Mouse (Mus musculus): ENCODE measurements at regions not wholly inside any gene's neighbourhood (a gene's known extent, or its start where the extent isn't known, plus 50 kb on each side); places are given as distances from the start of the nearest gene placed in this dataset.
A peak's percentile ranks its signal among the peaks of the same experiment; 100 is the strongest.

DNA sequence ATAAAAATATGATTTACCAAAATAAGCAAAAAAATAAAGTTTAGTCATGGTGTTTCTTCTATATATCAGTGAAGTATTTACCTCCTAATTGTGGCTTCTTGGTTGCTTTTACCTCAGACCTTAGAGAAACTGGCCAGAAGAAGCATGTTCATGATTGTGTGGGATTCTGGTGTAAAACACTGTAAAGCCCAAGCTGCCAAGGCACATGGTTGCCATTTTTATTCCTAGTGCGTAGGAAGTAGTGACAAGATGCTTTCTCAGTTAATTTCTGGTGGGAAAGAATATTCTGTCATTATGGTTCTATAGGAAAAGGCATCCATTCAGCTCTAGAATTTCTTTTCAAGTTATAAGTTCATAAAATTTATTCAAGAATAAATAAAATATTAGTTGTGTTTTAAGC is 805.2 kb downstream of the Olfm4 start:
- no peak overlapping the region for H3K4me3 ChIP-seq (replicated peaks)
- H3K9me3 ChIP-seq = no peaks in the 10 kb centered on the region
- no peaks in the 10 kb centered on the region for H3K36me3 ChIP-seq (replicated peaks)
- no peak overlapping the region for H3K27ac ChIP-seq
- H3K27me3 ChIP-seq = no peaks in the 10 kb centered on the region
- H3K4me2 ChIP-seq = no peak overlapping the region
- no peak overlapping the region for H3K9ac ChIP-seq
- no peak for ATAC-seq (ENCODE audit: low FRiP score)
- WGBS = 91% methylated on average over 1 of the region's 1 CpGs
- no peaks in the 10 kb centered on the region for H3K4me1 ChIP-seq

DNA sequence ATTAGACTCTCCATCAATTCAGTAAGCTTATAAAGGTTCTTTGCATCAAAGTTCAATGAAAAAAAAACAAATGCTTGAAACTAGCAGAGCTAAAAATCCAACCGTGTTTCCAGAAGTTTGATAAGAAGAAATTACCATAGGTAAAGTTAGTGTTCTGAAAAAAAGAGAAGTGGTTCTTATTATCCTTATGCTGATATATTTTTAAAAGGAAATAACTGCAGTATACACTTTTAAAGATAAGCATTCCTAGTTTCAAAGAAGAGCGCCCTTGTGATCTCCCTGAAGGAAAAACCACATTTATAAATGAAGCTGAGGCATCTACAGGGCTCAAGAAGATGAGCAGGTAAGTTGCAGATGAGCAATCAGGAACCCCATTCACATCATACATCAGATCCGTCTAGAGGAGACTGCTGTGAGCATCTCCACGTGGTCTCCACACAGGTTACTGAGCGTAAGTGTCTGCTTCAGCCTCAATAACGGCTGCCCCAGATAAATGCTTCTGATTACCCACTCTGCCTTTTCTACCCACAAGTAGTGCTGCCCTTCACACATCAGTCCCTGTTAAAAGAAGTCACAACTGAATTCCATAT is 815.6 kb downstream of the Olfm4 start:
- Histone ChIP-seq H3K27me3 (no peaks in the 10 kb centered on the region), H3K4me1 (no peaks in the 10 kb centered on the region), H3K36me3 (replicated peaks) (no peaks in the 10 kb centered on the region), H3K9me3 (no peaks in the 10 kb centered on the region), H3K27ac (no peak overlapping the region), H3K4me2 (no peak overlapping the region), H3K9ac (no peak overlapping the region), H3K4me3 (replicated peaks) (no peak overlapping the region)
- no peak for ATAC-seq (ENCODE audit: low FRiP score)
- 87% methylated on average over 6 of the region's 6 CpGs for WGBS

DNA sequence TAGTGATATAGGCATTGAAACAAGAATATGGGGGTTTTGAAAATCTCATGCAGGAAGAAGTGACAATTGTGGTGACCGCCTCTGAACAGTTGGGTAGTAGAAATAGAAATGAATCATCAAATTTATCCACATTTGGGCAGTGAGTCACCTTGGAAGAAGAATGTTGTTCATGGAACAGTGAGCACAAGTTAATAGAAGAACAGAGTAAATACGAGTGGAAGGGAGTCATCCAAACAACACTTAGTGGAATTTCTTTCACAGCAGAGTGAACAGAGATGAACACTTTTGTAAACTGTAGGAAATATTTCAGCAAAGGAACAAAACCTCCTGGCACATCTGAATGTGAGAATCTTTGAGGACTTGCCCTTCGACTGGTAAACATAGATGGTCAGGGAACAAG is 846.6 kb downstream of the Olfm4 start:
- ATAC-seq (ENCODE audit: low FRiP score) = no peak
- no peaks in the 10 kb centered on the region for H3K9me3 ChIP-seq

DNA sequence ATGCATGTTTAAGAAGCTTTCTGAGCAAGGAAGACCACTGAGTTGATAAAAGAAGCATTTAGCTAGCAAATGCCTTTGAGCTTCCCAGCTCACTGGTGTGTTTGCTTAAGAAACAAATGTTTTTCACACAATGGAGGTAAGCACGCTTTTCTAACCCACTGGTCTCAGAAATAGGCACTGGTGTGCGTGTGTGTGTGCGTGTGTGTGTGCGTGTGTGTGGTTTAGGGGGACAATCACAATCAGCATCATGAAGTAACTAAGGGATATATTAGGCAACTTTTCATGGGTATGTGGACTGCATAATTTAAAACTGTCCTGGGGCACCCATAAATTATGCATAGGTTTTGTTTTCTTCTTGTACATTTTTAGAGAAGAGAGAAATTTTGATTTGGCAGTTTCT is 860.7 kb downstream of the Olfm4 start:
- Histone ChIP-seq H3K4me1 (peaks cover 10% of the 10 kb centered on the region), H3K4me2 (no peak overlapping the region), H3K4me3 (replicated peaks) (no peak overlapping the region), H3K27ac (no peak overlapping the region), H3K36me3 (replicated peaks) (no peaks in the 10 kb centered on the region), H3K9me3 (no peaks in the 10 kb centered on the region), H3K9ac (no peak overlapping the region), H3K27me3 (no peaks in the 10 kb centered on the region)
- no peak for ATAC-seq (ENCODE audit: low FRiP score)
- 61% methylated on average over 4 of the region's 4 CpGs for WGBS

More for the DNA sequence above, 846.6 kb downstream of the Olfm4 start:
- Histone ChIP-seq H3K4me2 (no peak overlapping the region), H3K4me1 (no peaks in the 10 kb centered on the region), H3K27me3 (no peaks in the 10 kb centered on the region), H3K36me3 (replicated peaks) (no peaks in the 10 kb centered on the region), H3K9ac (no peak overlapping the region), H3K27ac (no peak overlapping the region), H3K4me3 (replicated peaks) (no peak overlapping the region)
- 78% methylated on average over 3 of the region's 3 CpGs for WGBS

- peak overlapping the region; percentile 40; the same call in 1 of the 2 replicates for H3K9ac ChIP-seq
- H3K4me1 ChIP-seq = peaks cover 10% of the 10 kb centered on the region
- ATAC-seq (ENCODE audit: low FRiP score) = peak; percentile 93
- H3K27ac ChIP-seq = peak overlapping the region; percentile 53; the same call in 1 of the 2 replicates
- peak overlapping the region; percentile 19 for H3K4me3 ChIP-seq (replicated peaks)
- H3K4me2 ChIP-seq = peak overlapping the region; percentile 48
- 10% methylated on average over 14 of the region's 14 CpGs for WGBS
- H3K36me3 ChIP-seq (replicated peaks) = no peaks in the 10 kb centered on the region
- no peaks in the 10 kb centered on the region for H3K9me3 ChIP-seq
- H3K27me3 ChIP-seq = no peaks in the 10 kb centered on the region
Observed at GRCm38 (mm10) chr14:80845576-80846269, 861.8 kb downstream of the Olfm4 start.

GRCm38 (mm10) chr14:80846420-80847083 is 862.7 kb downstream of the Olfm4 start:
- 69% methylated on average over 9 of the region's 9 CpGs for WGBS
- no peak overlapping the region for H3K27ac ChIP-seq
- H3K9ac ChIP-seq = peak overlapping the region; percentile 36; the same call in 1 of the 2 replicates
- peak; percentile 79 for ATAC-seq (ENCODE audit: low FRiP score)
- no peaks in the 10 kb centered on the region for H3K27me3 ChIP-seq
- H3K4me3 ChIP-seq (replicated peaks) = no peak overlapping the region
- H3K4me1 ChIP-seq = peaks cover 10% of the 10 kb centered on the region
- peak overlapping the region; percentile 48 for H3K4me2 ChIP-seq
- H3K36me3 ChIP-seq (replicated peaks) = no peaks in the 10 kb centered on the region
- no peaks in the 10 kb centered on the region for H3K9me3 ChIP-seq
